Mouse (Mus musculus) thymus, postnatal 10 days (tissue): Measurements from ENCODE around the gene Tmed10.

ENCODE experiments used
- DNase-seq, 2 experiments: peaks; one replicate each; pipeline ENCODE4 v3.0.0; 2021; ENCODE audit warnings: low spot score in 2 of 2

The Tmed10 gene

GRCm38 (mm10) chr12:85374561-85375272 is at the start of gene Tmed10:
Gene Tmed10 (minus strand): TSS chr12:85374847.
- DNase-seq: peak; percentile 80

DNA sequence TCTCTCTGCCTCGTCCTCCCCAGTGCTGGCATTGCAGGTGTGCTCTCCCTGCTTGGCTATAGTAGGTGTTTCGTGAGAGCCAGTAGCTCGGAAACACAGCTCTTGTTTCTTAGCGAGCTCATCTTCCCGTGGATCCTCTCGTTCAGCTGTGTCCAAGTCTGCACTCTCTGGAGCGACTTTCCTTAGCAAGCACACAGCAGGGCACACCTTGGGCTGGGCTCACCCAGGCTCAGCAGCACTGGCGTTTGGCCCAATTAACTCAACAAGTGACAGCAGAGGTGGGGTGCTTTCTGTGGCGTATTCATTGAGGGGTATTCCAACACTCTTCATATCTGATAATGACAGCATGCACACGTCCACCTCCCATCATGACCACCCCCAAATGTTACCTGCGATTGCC is 48.6 kb upstream of the Tmed10 start:
- DNase-seq: no peak

DNA sequence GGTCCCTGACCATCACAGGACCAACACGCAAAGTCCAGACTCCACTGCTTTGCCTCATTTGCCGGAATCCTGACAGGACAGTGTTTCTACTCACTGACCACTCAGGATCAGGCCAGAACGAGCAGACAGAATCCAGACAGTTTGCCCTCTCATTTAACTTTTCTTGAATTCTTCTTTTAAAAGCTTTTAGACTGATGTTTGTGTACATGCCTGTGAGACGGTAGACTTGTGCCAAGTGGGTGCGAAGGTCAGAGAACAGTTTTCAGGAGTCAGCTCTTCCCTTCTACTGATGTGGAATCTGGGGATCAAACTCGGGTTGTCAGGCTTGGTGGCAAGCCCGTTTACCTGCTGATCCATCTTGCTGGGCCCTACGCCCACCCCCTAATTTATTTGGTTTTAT is 47.9 kb upstream of the Tmed10 start:
- DNase-seq: no peak

DNA sequence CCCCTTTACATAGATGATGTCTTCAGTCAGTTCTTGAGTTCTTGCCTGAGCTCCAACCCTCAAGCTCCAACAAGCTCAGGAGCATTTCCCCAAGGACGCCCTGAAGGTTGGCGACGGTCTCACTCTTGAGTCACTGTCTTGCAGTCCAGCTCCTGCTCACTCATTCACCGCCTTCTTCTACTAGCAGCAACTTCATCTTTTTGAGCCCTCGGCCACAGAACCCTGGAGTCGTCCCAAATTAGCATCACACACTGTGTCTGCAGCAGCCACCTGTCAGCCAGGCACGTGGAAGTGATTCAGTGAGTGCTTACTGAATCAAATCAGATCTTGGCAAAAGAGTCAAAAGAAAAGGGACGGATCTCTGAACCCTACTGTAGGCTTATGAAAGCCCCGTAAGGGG is 46.3 kb upstream of the Tmed10 start:
- DNase-seq: no peak

GRCm38 (mm10) chr12:85417845-85418244 is 43.2 kb upstream of the Tmed10 start:
- DNase-seq: peak; percentile 49 to 55

DNA sequence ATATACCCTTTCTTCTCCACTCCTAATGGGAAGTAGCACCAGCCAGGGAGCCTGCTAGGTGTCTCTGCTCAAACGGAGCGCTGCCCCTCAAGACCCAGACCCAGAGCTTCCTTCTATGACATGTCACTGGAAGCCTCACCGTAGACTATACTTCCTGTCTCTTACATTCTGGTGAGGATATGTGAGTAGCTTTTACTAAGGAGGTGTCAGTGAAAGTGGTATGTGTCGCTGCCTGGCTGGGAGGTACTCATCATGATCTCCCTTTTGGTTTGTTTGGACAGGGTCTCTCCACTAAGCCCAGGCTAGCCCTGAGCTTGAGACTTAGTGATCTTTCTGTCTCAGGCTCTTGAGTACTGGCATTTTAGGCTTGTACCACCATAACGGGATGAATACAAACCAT is 41.7 kb upstream of the Tmed10 start:
- no peak for DNase-seq

DNA sequence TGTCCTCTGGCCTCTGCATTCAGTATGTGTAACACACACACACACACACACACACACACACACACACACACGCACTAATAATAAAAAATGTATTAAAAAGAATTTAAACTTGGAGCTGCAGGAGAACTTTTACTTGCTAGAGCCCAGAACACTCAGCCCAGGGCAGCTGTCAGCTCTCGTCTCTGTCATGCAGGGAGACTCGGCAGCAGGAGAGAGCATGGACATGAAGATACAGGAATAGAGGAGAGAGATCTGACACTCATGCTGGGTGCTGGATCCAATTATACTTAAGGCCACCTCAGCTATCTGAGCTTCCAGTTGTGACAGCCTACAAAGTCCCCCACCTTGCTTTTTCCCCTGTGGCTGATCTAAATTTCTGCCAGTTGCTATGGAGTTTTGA is 41.2 kb upstream of the Tmed10 start:
- DNase-seq: no peak

DNA sequence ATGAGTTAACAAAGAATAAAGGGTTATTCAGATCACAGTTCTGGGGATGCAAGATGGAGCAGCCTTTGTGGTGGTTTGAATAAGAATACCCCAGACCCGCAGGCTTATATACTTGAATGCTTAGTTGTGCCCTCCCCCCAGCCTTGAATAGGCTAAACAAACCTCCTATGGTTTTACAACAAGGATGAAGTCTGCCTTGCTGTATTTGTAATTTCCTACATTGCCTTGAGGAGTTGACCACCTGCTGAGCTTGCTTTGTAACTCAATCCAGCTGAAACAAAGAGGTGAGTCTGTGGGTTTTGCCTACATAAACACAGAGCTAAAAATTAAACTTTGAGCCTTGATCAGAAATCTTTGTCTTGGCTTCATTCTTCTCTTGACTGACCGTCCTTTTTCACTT is 36.5 kb upstream of the Tmed10 start:
- DNase-seq: no peak

GRCm38 (mm10) chr12:85397960-85398272 is 23.3 kb upstream of the Tmed10 start:
- DNase-seq: no peak

DNA sequence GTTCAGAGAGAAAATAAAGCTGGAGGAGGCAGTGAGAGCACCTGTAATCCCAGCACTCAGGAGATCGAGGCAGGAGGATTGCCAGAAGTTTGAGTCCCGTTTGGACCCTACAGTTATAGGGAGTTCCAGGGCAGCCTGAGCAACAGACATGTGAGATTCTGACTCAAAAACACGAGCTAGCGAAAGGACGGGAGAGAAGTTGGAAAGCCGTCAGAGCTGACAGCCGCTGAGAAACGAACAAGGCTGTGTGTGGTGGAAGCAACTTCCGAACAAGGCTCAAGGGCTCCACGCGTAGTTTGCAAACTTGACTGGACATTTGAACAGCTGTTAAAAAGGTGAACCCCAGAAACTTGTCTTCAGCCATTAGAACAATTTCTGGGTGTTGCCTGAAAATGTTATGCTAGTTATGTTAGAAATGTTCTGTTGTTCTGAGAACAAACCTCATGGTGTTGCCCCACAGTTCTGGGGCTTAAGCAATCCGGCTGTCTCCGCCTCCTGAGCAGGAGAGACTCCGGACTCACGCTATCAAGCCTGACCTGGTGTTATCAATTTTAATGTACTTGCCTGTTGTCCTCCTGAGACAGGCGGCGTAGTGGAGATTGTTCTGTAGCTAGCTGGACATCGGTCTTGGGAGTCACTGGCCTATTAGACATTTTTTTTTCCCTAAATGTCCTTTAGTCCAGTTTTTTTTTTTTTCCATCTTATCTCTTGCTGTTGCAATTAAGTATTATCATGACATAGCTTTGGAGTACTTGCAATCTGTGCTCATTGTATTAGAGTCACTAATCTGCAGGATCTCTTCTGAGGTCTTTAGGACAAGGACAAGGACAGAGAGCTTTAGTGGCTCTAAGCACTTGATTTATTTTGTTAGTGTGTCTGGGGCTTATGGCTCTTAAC is 22.7 kb upstream of the Tmed10 start:
- no peak for DNase-seq

- DNase-seq: no peak
Observed at GRCm38 (mm10) chr12:85393981-85394380, 19.3 kb upstream of the Tmed10 start.

- DNase-seq: no peak
Observed at GRCm38 (mm10) chr12:85393526-85393925, 18.9 kb upstream of the Tmed10 start.

DNA sequence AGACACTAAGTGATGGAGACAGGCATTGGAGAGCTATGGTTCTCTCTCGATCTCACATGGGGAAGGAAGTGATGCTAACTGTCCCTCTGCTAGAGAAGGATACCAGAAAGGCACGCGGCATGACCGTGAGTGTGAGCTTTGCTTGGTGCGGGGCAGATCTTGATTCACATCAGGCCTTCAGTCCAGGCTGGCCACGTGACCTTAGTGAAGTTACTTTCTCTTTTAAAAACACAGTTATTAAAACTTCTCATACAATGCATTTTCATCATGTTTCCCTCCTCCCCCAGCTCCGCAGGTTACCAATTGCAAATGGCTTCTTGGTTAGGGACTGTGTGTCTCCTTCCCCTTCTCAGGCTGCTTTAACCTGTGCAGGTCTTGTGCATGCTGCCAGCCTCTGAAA is 16.5 kb upstream of the Tmed10 start:
- DNase-seq: no peak

DNA sequence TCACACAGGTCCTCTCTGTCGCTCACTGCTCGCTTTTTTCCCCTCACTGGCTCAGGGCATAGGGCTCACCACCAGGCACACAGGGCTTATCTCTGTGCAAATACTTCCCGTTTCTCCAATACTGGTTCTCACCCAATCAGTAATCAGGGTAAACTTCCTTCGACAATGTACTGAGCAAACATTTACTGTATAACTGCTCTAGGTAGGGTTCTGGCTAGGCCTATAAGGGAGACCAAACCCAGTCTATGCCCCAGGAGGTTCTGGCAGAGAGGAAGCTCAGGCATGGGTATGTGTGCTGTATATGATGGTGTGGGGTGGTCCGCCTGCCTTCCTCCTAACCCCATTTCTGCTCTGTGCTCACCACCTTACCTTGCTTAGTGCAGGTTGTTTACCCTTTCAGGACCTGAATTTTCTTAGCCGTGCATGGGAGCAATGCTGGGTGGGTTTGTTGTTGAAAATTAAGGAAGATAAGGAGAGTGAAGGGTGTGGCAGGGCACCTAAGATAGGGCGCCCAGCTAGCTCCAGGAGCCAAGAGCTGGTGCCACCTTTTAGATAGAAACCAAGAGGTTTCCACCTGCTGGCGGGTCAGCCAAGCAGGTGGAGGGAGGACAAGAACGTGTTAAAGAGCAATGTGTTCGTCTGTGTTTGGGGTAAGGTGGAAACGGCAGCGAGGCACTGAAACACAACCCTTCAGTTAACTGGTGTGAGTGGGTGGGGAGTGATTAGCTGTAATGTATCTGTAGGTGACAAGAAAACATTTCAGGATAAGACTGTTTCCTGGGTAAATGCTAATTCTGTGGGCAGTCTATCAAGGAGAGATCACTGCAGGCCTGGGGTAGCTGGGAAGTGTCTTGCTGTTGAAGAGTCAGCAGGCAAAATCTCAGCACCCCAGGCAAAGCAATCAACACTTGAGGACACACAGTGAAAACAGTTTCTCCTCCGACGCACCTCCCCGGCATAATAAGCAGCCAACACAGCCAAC is 14.8 kb upstream of the Tmed10 start:
- no peak for DNase-seq

DNA sequence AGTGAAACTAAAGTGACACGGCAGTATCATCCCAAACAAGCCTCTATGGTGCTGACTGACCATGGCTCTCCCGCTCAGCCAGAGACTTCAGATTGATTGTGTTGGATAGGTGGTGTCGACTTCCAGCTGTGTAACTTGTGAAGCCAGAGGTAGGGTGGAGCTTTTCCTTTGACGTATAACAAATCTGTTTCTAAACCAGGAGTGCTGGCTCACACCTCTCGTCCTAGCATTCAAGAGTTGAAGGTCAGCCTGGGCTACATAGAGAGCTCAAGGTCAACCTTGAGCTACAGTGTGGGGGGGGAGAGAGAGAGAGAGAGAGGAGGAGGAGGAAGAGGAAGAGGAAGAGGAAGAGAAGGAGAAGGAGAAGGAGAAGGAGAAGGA is 11.3 kb upstream of the Tmed10 start:
- DNase-seq: no peak

GRCm38 (mm10) chr12:85385329-85385994 is 10.8 kb upstream of the Tmed10 start:
- no peak for DNase-seq

- DNase-seq: no peak
Observed at GRCm38 (mm10) chr12:85382761-85383680, 8.4 kb upstream of the Tmed10 start.

- no peak for DNase-seq
Observed at GRCm38 (mm10) chr12:85381570-85381969, 6.9 kb upstream of the Tmed10 start.

DNA sequence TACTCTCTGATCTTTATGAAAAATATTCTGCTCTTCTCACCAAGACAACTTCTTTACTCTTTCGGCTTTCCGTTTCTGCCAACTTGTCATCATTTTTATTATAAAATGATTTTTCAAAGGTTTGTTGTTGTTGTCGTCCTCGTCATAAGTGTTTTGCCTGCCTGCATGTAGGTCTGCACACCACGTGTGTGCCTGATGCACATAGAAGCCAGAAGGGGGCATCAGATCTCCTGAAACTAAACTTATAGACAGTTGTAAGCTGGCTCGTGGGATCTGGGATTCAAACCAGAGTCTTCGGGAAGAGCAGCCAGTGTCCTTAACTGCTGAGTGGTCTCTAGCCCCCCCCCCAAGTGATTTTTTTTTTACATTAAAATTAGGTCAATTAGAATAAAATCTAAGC is 6.3 kb upstream of the Tmed10 start:
- DNase-seq: no peak

- no peak for DNase-seq
Observed at GRCm38 (mm10) chr12:85380308-85380707, 5.7 kb upstream of the Tmed10 start.

GRCm38 (mm10) chr12:85378271-85378670 is 3.6 kb upstream of the Tmed10 start:
- DNase-seq: no peak
